Mouse (Mus musculus) neural tube, embryonic 13.5 days (tissue): ENCODE results near the gene Nup205. TPM values are rescaled to one million over a fixed set of nuclear protein-coding genes. Genes with fewer than 3 reads are reported as not detected.
"Not testable (repeated sequence)": the region's sequence is repeated elsewhere in the genome, so short reads cannot be mapped to it uniquely, and the experiment has no call there.

ENCODE experiments used
- ATAC-seq: fragments of 200-750 bp; cut with Nextera tagmentation; 2 replicates; pipeline ENCODE4 v1.8.0; 2017; ENCODE audit warnings: low read depth, mild to moderate bottlenecking, moderate TSS enrichment, moderate library complexity
- H3K27ac ChIP-seq: fragments of 300-500 bp; sonication (generic); replicated peaks from 2 replicates; pipeline ENCODE4 v1.5.1; 2015; ENCODE audit warnings: moderate library complexity, mild to moderate bottlenecking, inconsistent platforms
- H3K27me3 ChIP-seq: fragments of 300-500 bp; sonication (generic); 2 replicates; pipeline ENCODE4 v1.6.1; 2015; ENCODE audit warnings: mild to moderate bottlenecking, inconsistent platforms
- H3K36me3 ChIP-seq: fragments of 300-500 bp; sonication (generic); 2 replicates; pipeline ENCODE4 v1.6.1; 2015; ENCODE audit warnings: mild to moderate bottlenecking, inconsistent platforms
- H3K4me1 ChIP-seq: fragments of 300-500 bp; sonication (generic); replicated peaks from 2 replicates; pipeline ENCODE4 v1.6.1; 2015; ENCODE audit warnings: inconsistent platforms
- H3K4me2 ChIP-seq: fragments of 300-500 bp; sonication (generic); 2 replicates; pipeline ENCODE4 v1.6.1; 2015; ENCODE audit warnings: inconsistent platforms, mild to moderate bottlenecking, moderate library complexity
- H3K4me3 ChIP-seq: fragments of 300-500 bp; sonication (generic); 2 replicates; pipeline ENCODE4 v1.5.1; 2015; ENCODE audit warnings: mild to moderate bottlenecking, inconsistent platforms
- H3K9ac ChIP-seq: fragments of 300-500 bp; sonication (generic); 2 replicates; pipeline ENCODE4 v1.6.1; 2015; ENCODE audit warnings: moderate library complexity, mild to moderate bottlenecking, inconsistent platforms
- H3K9me3 ChIP-seq: fragments of 300-500 bp; sonication (generic); 2 replicates; pipeline ENCODE4 v1.6.1; 2016; ENCODE audit warnings: inconsistent platforms
- WGBS: fragments of 180-500 bp; shearing (Covaris S2); methylation state at CpG from one replicate; pipeline ENCODE4 v1.1.7; 2015; 5-methylcytosine and 5-hydroxymethylcytosine counted together
- polyA plus RNA-seq: library from polyadenylated mRNA; unstranded; fragments of >200 nt; fragmentation: Nextera tagmentation; extraction: Ambion mirVana; gene quantifications from 2 replicates; pipeline ENCODE4 v1.2.1, GENCODE M21; 2015

Gene Nup205
- polyA plus RNA-seq: 21.3 and 23.5 TPM in 2 replicates

DNA sequence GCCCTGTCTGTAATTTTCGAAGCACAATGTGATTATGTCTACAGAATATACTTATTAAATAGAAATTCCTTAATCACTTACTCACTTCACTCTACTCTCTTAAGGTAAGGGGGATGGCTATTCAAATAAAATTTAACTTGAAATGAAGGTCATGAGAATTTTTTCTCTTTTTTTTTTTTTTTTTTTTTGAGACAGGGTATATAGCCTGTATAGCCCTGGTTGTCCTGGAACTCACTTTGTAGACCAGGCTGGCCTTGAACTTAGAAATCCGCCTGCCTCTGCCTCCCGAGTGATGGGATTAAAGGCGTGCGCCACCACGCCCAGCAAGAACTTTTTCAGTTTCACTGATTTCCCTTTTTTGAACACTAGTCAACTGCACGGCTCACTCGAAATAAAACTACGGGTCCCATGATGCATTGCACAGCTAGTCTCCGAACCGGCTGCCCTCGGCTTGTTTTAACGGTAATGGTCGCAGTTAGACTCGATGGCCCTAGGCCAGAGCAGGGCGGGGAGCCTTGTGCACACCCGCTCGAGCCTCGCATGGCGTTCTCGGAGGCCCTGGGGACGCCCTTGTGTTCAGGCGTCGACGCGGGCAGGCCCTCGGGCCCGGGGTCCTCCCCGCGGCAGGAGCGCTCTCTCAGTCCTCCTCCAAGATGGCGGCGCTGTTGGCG, at the start of gene Nup205:
Gene Nup205, plus strand, starts transcription at position 443 of the 671 bp plus-strand sequence.
- no peaks in the 10 kb centered on the region for H3K27me3 ChIP-seq
- peaks cover 11% of the 10 kb centered on the region for H3K4me1 ChIP-seq
- H3K9ac ChIP-seq: peak within 1 kb of the TSS; percentile 90
- H3K27ac ChIP-seq: peak within 1 kb of the TSS; percentile 98
- ATAC-seq: peak; percentile 96
- H3K36me3 ChIP-seq: no peaks in the 10 kb centered on the region
- WGBS: 4% methylated on average over 34 of the region's 34 CpGs
- no peaks in the 10 kb centered on the region for H3K9me3 ChIP-seq
- H3K4me2 ChIP-seq: peak within 1 kb of the TSS; percentile 84
- H3K4me3 ChIP-seq: peak within 1 kb of the TSS; percentile 78

- Histone ChIP-seq H3K4me3 (peak overlapping the region; percentile 89), H3K9ac (peak overlapping the region; percentile 90), H3K4me1 (peaks cover 31% of the 10 kb centered on the region), H3K36me3 (no peaks in the 10 kb centered on the region), H3K9me3 (no peaks in the 10 kb centered on the region), H3K4me2 (peak overlapping the region; percentile 94), H3K27me3 (no peaks in the 10 kb centered on the region), H3K27ac (peak overlapping the region; percentile 94)
- peak; percentile 34 for ATAC-seq
- WGBS: 0% methylated on average over 11 of the region's 11 CpGs
Observed at GRCm38 (mm10) chr6:35132806-35133205, 44.4 kb upstream of the Nup205 start.

- Histone ChIP-seq H3K9ac (peak overlapping the region; percentile 90), H3K4me1 (peaks cover 31% of the 10 kb centered on the region), H3K27ac (peak overlapping the region; percentile 94), H3K4me2 (peak overlapping the region; percentile 94), H3K27me3 (no peaks in the 10 kb centered on the region), H3K4me3 (peak overlapping the region; percentile 89), H3K9me3 (no peaks in the 10 kb centered on the region), H3K36me3 (no peaks in the 10 kb centered on the region)
- ATAC-seq: peak; percentile 94
- 1% methylated on average over 23 of the region's 25 CpGs for WGBS
Observed at GRCm38 (mm10) chr6:35133246-35133578, 44.0 kb upstream of the Nup205 start.

DNA sequence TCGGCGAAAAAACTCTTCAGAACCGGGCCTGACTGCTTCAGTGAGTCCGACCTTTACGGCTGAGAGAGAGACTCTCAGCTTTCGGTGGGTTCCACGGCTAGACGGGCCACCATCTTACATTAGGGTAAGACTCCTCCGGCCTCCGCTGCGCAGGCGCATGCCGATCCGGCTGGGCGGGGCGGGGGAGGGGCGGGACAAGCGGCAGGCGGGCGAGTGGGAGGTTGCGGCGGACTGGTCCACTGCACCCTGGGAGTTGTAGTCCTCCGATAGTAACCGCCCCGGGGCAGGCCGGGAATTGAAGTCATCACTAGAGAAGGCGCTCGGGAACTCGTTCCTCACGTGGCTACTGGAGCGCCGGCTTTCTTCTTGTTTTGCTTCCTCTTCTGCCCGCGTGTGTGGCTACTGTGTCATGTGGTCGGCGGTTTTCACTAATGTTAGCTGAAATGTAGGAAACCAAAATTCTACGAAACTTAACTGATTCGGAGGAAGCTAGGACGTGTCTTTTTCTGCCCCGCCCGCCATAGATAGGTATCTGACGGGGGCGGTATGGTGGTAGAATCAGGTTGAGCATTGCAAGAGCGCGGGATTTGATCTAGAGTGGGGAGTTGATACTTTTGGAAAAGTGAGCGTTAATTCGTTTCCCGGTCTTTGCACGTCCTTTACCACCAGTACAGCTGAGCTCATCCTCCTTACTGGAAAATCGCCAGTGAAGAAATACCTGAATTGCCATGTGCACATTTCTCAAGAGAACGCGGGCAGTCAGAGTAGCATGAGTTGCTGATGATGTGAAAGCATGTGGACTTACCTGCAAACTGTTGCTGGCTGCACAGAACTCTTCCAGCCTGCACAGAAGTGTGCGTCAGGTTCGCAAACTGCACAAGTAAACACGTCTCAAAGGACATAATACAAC, 43.4 kb upstream of the Nup205 start, which contains the start of gene Cnot4:
Gene Cnot4, minus strand, starts transcription at position 146 of the 910 bp plus-strand sequence.
- no peaks in the 10 kb centered on the region for H3K27me3 ChIP-seq
- ATAC-seq: peak; percentile 98
- under 1% methylated on average over 55 of the region's 55 CpGs for WGBS
- H3K4me3 ChIP-seq: peak within 1 kb of the TSS; percentile 89
- H3K9me3 ChIP-seq: no peaks in the 10 kb centered on the region
- H3K36me3 ChIP-seq: no peaks in the 10 kb centered on the region
- H3K9ac ChIP-seq: peak within 1 kb of the TSS; percentile 90
- H3K27ac ChIP-seq: peak within 1 kb of the TSS; percentile 94
- peaks cover 31% of the 10 kb centered on the region for H3K4me1 ChIP-seq
- peak within 1 kb of the TSS; percentile 94 for H3K4me2 ChIP-seq

- Histone ChIP-seq H3K9ac (peak overlapping the region; percentile 61; the same call in 1 of the 2 replicates), H3K36me3 (no peaks in the 10 kb centered on the region), H3K9me3 (no peaks in the 10 kb centered on the region), H3K4me1 (peaks cover 30% of the 10 kb centered on the region), H3K27me3 (no peaks in the 10 kb centered on the region), H3K27ac (no peak overlapping the region), H3K4me2 (peak overlapping the region; percentile 84), H3K4me3 (peak overlapping the region; percentile 89; the same call in 1 of the 2 replicates)
- 61% methylated on average over 2 of the region's 2 CpGs for WGBS
- ATAC-seq: no peak
Observed at GRCm38 (mm10) chr6:35134844-35135243, 42.4 kb upstream of the Nup205 start.

- H3K4me1 ChIP-seq: no peaks in the 10 kb centered on the region
- H3K9me3 ChIP-seq: 0 out of 2 replicates have a peak, but pooled peaks cover 3% of the 10 kb centered on the region
- H3K9ac ChIP-seq: no peak overlapping the region
- H3K27me3 ChIP-seq: no peaks in the 10 kb centered on the region
- no peak overlapping the region for H3K27ac ChIP-seq
- ATAC-seq: no peak
- WGBS: 100% methylated on average over 1 of the region's 1 CpGs
- no peaks in the 10 kb centered on the region for H3K36me3 ChIP-seq
- no peak overlapping the region for H3K4me3 ChIP-seq
- no peak overlapping the region for H3K4me2 ChIP-seq
Observed at GRCm38 (mm10) chr6:35140351-35140750, 36.9 kb upstream of the Nup205 start.

- Histone ChIP-seq H3K9ac (no peak overlapping the region), H3K9me3 (0 out of 2 replicates have a peak, but pooled peaks cover 6% of the 10 kb centered on the region), H3K4me1 (no peaks in the 10 kb centered on the region), H3K27ac (no peak overlapping the region), H3K36me3 (no peaks in the 10 kb centered on the region), H3K27me3 (no peaks in the 10 kb centered on the region), H3K4me2 (no peak overlapping the region), H3K4me3 (no peak overlapping the region)
- ATAC-seq: no peak
- 85% methylated on average over 2 of the region's 2 CpGs for WGBS
Observed at GRCm38 (mm10) chr6:35145569-35145968, 31.7 kb upstream of the Nup205 start.

DNA sequence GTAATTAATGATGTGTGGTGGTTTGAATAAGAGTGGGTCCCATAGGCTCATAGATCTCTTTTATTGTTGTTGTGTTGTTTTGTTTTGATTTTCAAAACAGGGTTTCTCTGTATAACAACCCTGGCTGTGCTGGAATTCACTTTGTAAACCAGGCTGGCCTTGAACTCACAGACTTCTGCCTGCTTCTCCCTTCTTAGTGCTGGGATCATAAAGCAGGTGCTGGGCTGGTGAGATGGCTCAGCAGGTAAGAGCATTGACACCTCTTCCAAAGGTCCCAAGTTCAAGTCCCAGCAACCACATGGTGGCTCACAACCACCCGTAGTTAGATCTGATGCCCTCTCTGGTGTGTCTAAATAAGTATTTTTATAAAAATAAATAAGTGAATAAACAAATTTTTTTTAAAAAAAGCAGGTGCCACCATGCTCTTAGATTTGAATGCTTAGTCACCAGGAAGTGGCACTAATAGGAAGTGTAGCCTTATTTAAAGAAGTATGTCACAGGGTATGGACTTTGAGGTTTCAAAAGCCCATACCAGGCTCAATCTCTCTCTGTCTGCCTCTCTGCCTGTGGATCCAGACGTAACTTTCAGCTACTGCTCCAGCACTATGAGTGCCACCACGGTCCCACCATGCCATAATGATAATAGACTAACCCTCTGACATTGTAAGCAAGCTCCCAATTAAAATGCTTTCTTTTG, 29.3 kb upstream of the Nup205 start:
- Histone ChIP-seq H3K4me2 (no peak overlapping the region), H3K9me3 (0 out of 2 replicates have a peak, but pooled peaks cover 6% of the 10 kb centered on the region), H3K36me3 (no peaks in the 10 kb centered on the region), H3K27me3 (no peaks in the 10 kb centered on the region), H3K27ac (no peak overlapping the region), H3K4me1 (no peaks in the 10 kb centered on the region), H3K9ac (no peak overlapping the region), H3K4me3 (no peak overlapping the region)
- no peak for ATAC-seq
- 81% methylated on average over 3 of the region's 3 CpGs for WGBS

DNA sequence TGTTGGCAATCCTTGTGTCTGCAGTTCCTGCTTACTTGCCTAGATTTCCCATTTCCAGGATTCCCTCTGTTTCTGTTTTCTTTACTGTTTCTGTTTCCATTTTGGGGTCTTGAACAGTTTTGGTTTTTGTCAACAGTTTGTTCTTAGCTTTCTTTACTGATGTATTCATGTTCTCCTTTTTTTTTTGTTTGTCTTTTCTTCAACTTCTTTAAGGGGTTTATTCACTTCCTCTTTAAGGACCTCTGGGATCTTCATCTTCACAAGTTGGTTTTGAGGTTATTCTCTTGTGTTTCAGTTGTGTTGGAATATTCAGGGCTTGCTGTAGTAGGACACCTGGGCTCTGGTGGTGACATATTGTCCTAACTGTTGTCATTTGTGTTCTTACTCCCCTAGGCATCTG, 22.7 kb upstream of the Nup205 start:
- Histone ChIP-seq H3K27me3 (no peaks in the 10 kb centered on the region), H3K4me3 (no peak overlapping the region), H3K4me2 (no peak overlapping the region), H3K36me3 (no peaks in the 10 kb centered on the region), H3K9ac (no peak overlapping the region), H3K27ac (no peak overlapping the region), H3K9me3 (no peaks in the 10 kb centered on the region), H3K4me1 (no peaks in the 10 kb centered on the region)
- ATAC-seq: no peak

- no peak overlapping the region for H3K27ac ChIP-seq
- WGBS: 87% methylated on average over 4 of the region's 4 CpGs
- ATAC-seq: no peak
Observed at GRCm38 (mm10) chr6:35169250-35169649, 8.0 kb upstream of the Nup205 start.

DNA sequence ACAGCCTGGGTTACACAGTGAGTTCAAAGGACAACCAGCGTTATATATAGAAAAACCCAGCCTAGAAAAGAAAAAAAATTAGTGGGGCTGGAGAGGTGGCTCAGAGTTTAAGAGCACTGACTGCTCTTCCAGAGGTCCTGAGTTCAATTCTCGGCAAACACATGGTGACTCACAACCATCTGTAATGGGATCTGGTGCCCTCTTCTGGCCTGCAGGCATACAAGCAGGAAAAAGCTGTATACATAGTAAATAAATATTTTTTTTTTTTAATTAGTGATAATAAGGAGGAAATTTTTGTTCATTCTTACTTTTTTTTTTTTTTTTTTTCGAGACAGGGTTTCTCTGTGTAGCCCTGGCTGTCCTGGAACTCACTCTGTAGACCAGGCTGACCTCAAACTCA, 5.2 kb upstream of the Nup205 start:
- H3K36me3 ChIP-seq, H3K27ac ChIP-seq, H3K9me3 ChIP-seq, H3K9ac ChIP-seq, H3K4me1 ChIP-seq, ATAC-seq, H3K4me3 ChIP-seq, H3K27me3 ChIP-seq, H3K4me2 ChIP-seq: not testable (repeated sequence)
- 63% methylated on average over 3 of the region's 3 CpGs for WGBS

More at GRCm38 (mm10) chr6:35169250-35169649, 8.0 kb upstream of the Nup205 start:
- no peak overlapping the region for H3K4me2 ChIP-seq
- no peaks in the 10 kb centered on the region for H3K27me3 ChIP-seq
- no peak overlapping the region for H3K4me3 ChIP-seq
- H3K9ac ChIP-seq: no peak overlapping the region
- no peaks in the 10 kb centered on the region for H3K9me3 ChIP-seq
- no peaks in the 10 kb centered on the region for H3K4me1 ChIP-seq
- no peaks in the 10 kb centered on the region for H3K36me3 ChIP-seq

GRCm38 (mm10) chr6:35173181-35173580, 4.0 kb upstream of the Nup205 start:
- Histone ChIP-seq H3K4me1 (0 out of 2 replicates have a peak, but pooled peaks cover 3% of the 10 kb centered on the region), H3K4me2 (no peak overlapping the region), H3K4me3 (no peak overlapping the region), H3K27ac (no peak overlapping the region), H3K27me3 (no peaks in the 10 kb centered on the region), H3K9ac (no peak overlapping the region), H3K9me3 (no peaks in the 10 kb centered on the region), H3K36me3 (no peaks in the 10 kb centered on the region)
- 82% methylated on average over 4 of the region's 4 CpGs for WGBS
- no peak for ATAC-seq
